Mouse (Mus musculus) forebrain, embryonic 15.5 days (tissue): ENCODE measurements at regions not wholly inside any gene's neighbourhood (a gene's known extent, or its start where the extent isn't known, plus 50 kb on each side); places are given as distances from the start of the nearest gene placed in this dataset.

Experiments
- ATAC-seq: fragments of 200-750 bp; cut with Nextera tagmentation; replicated peaks from 2 replicates; pipeline ENCODE4 v1.8.0; 2017; ENCODE audit warnings: mild to moderate bottlenecking, moderate TSS enrichment, moderate library complexity
- H3K27ac ChIP-seq: fragments of 300-500 bp; sonication (generic); replicated peaks from 2 replicates; pipeline ENCODE4 v1.5.1; 2015; ENCODE audit warnings: mild to moderate bottlenecking, inconsistent platforms
- H3K27me3 ChIP-seq: fragments of 300-500 bp; sonication (generic); 2 replicates; pipeline ENCODE4 v1.6.1; 2015; ENCODE audit warnings: inconsistent platforms
- H3K36me3 ChIP-seq: fragments of 300-500 bp; sonication (generic); 2 replicates; pipeline ENCODE4 v1.6.1; 2015; ENCODE audit warnings: mild to moderate bottlenecking, inconsistent platforms
- H3K4me1 ChIP-seq: fragments of 300-500 bp; sonication (generic); 2 replicates; pipeline ENCODE4 v1.6.1; 2015; ENCODE audit warnings: inconsistent platforms
- H3K4me2 ChIP-seq: fragments of 300-500 bp; sonication (generic); replicated peaks from 2 replicates; pipeline ENCODE4 v1.6.1; 2015; ENCODE audit warnings: mild to moderate bottlenecking, inconsistent platforms
- H3K4me3 ChIP-seq: fragments of 300-500 bp; sonication (generic); 2 replicates; pipeline ENCODE4 v1.5.1; 2015; ENCODE audit warnings: mild to moderate bottlenecking, inconsistent platforms
- H3K9ac ChIP-seq: fragments of 300-500 bp; sonication (generic); replicated peaks from 2 replicates; pipeline ENCODE4 v1.6.1; 2015; ENCODE audit warnings: mild to moderate bottlenecking, inconsistent platforms
- H3K9me3 ChIP-seq: fragments of 300-500 bp; sonication (generic); 2 replicates; pipeline ENCODE4 v1.6.1; 2016; ENCODE audit warnings: inconsistent platforms
- WGBS: fragments of 180-500 bp; shearing (Covaris S2); methylation state at CpG from one replicate; pipeline ENCODE4 v1.1.7; 2015; ENCODE audit warnings: mixed read lengths; 5-methylcytosine and 5-hydroxymethylcytosine counted together

GRCm38 (mm10) chr6:31995977-31996376 is 54.1 kb upstream of the 1700012A03Rik start:
- no peaks in the 10 kb centered on the region for H3K36me3 ChIP-seq
- no peaks in the 10 kb centered on the region for H3K4me1 ChIP-seq
- WGBS = 86% methylated on average over 7 of the region's 7 CpGs
- no peaks in the 10 kb centered on the region for H3K27me3 ChIP-seq
- no peak overlapping the region for H3K4me3 ChIP-seq
- no peak for ATAC-seq
- H3K4me2 ChIP-seq = no peak overlapping the region
- no peak overlapping the region for H3K9ac ChIP-seq
- no peaks in the 10 kb centered on the region for H3K9me3 ChIP-seq
- no peak overlapping the region for H3K27ac ChIP-seq

GRCm38 (mm10) chr6:31995249-31995648 is 54.8 kb upstream of the 1700012A03Rik start:
- WGBS = 75% methylated on average over 4 of the region's 4 CpGs
- Histone ChIP-seq H3K4me1 (no peaks in the 10 kb centered on the region), H3K4me3 (no peak overlapping the region), H3K4me2 (no peak overlapping the region), H3K36me3 (no peaks in the 10 kb centered on the region), H3K27ac (no peak overlapping the region), H3K9ac (no peak overlapping the region), H3K9me3 (no peaks in the 10 kb centered on the region), H3K27me3 (no peaks in the 10 kb centered on the region)
- ATAC-seq = no peak

DNA sequence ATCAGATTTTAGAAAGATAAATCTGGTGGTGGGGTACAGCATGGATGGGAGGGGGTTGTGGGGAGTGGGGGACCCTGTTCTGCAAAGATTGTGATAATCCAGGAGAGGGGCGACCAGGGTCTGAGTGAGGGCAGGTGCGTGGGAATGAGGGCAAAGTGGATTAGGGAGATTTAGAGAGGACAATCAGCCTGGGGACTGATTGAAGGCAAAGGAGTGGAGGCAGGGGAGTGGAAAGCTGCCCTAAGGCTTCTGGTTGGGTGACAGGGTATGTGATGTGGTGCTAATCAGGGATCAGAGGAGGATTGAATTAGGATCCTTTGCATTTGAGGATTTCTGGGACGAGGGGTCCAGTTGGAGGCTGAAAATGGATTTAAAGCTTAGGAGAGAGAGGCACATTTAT is 64.3 kb upstream of the 1700012A03Rik start:
- H3K4me2 ChIP-seq = no peak overlapping the region
- H3K9ac ChIP-seq = no peak overlapping the region
- no peaks in the 10 kb centered on the region for H3K9me3 ChIP-seq
- H3K4me3 ChIP-seq = no peak overlapping the region
- no peaks in the 10 kb centered on the region for H3K27me3 ChIP-seq
- ATAC-seq = no peak
- no peak overlapping the region for H3K27ac ChIP-seq
- H3K36me3 ChIP-seq = no peaks in the 10 kb centered on the region
- WGBS = 14% methylated on average over 3 of the region's 3 CpGs
- H3K4me1 ChIP-seq = peaks cover 3% of the 10 kb centered on the region; the same call in 1 of the 2 replicates

GRCm38 (mm10) chr6:31976705-31977104 is 73.3 kb upstream of the 1700012A03Rik start:
- H3K36me3 ChIP-seq = no peaks in the 10 kb centered on the region
- no peaks in the 10 kb centered on the region for H3K9me3 ChIP-seq
- H3K4me3 ChIP-seq = no peak overlapping the region
- no peak overlapping the region for H3K4me2 ChIP-seq
- ATAC-seq = no peak
- WGBS = 92% methylated on average over 6 of the region's 6 CpGs
- no peak overlapping the region for H3K27ac ChIP-seq
- H3K4me1 ChIP-seq = no peaks in the 10 kb centered on the region
- H3K9ac ChIP-seq = no peak overlapping the region
- H3K27me3 ChIP-seq = no peaks in the 10 kb centered on the region

- no peak overlapping the region for H3K4me2 ChIP-seq
- peak; percentile 94 for ATAC-seq
- 4% methylated on average over 4 of the region's 4 CpGs for WGBS
- no peaks in the 10 kb centered on the region for H3K9me3 ChIP-seq
- H3K36me3 ChIP-seq = no peaks in the 10 kb centered on the region
- H3K27me3 ChIP-seq = no peaks in the 10 kb centered on the region
- H3K4me3 ChIP-seq = no peak overlapping the region
- peak overlapping the region; percentile 83 for H3K27ac ChIP-seq
- H3K4me1 ChIP-seq = peaks cover 23% of the 10 kb centered on the region
- no peak overlapping the region for H3K9ac ChIP-seq
Measured at GRCm38 (mm10) chr6:31948063-31948481, 102.0 kb upstream of the 1700012A03Rik start.

DNA sequence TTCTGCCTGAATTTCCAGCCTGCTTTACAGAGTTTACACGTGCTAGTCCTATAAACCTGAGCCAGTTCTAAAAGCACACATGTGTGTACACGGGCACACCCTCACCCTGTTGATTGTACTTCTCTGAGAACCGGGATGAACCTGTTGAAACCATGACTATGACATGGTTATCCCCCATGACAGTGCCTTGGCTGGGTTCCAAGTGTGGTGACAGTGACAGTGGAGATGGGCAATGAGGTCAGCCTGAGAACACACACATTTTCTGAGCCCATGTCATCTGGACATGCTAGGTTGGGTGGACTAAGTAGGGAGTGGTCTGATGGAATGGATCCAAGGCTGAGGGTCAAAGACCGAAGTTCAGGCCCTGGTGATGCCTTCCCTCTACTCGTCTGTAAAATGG is 103.5 kb upstream of the 1700012A03Rik start:
- H3K9me3 ChIP-seq = no peaks in the 10 kb centered on the region
- no peak overlapping the region for H3K4me2 ChIP-seq
- no peak overlapping the region for H3K27ac ChIP-seq
- H3K36me3 ChIP-seq = no peaks in the 10 kb centered on the region
- no peak for ATAC-seq
- H3K9ac ChIP-seq = no peak overlapping the region
- no peak overlapping the region for H3K4me3 ChIP-seq
- H3K27me3 ChIP-seq = no peaks in the 10 kb centered on the region
- 90% methylated on average over 5 of the region's 5 CpGs for WGBS
- H3K4me1 ChIP-seq = peaks cover 23% of the 10 kb centered on the region

DNA sequence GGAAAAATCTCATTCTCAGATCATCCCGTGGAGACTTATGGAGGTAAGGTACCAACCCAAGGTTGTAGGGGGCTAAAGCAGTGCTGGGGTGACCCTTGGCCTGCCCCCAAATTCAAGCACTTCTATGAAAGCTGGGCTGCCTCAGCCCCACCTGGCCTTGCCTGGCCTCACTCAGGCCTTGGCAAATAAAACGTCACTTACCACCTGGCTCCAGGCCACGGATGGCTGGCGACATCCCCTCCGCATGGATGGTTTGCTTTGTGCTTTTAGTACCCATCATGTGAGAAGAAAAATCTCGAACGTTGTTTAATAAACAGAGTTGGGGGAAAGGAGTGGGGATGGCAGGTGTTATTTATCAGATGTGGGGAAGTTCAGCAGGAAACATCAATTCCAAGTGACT is 104.7 kb upstream of the 1700012A03Rik start:
- H3K27ac ChIP-seq = no peak overlapping the region
- H3K36me3 ChIP-seq = no peaks in the 10 kb centered on the region
- peaks cover 23% of the 10 kb centered on the region for H3K4me1 ChIP-seq
- H3K4me3 ChIP-seq = no peak overlapping the region
- no peaks in the 10 kb centered on the region for H3K9me3 ChIP-seq
- no peak overlapping the region for H3K4me2 ChIP-seq
- H3K9ac ChIP-seq = no peak overlapping the region
- 55% methylated on average over 7 of the region's 7 CpGs for WGBS
- no peaks in the 10 kb centered on the region for H3K27me3 ChIP-seq
- ATAC-seq = no peak

- Histone ChIP-seq H3K9ac (no peak overlapping the region), H3K4me2 (no peak overlapping the region), H3K9me3 (no peaks in the 10 kb centered on the region), H3K4me1 (peaks cover 23% of the 10 kb centered on the region), H3K4me3 (no peak overlapping the region), H3K36me3 (no peaks in the 10 kb centered on the region), H3K27ac (no peak overlapping the region), H3K27me3 (no peaks in the 10 kb centered on the region)
- WGBS = 91% methylated on average over 8 of the region's 8 CpGs
- no peak for ATAC-seq
Measured at GRCm38 (mm10) chr6:31944546-31944945, 105.5 kb upstream of the 1700012A03Rik start.

GRCm38 (mm10) chr6:31942696-31943095 is 107.3 kb upstream of the 1700012A03Rik start:
- Histone ChIP-seq H3K27ac (no peak overlapping the region), H3K27me3 (no peaks in the 10 kb centered on the region), H3K4me1 (peaks cover 18% of the 10 kb centered on the region), H3K9me3 (no peaks in the 10 kb centered on the region), H3K4me2 (no peak overlapping the region), H3K4me3 (no peak overlapping the region), H3K36me3 (no peaks in the 10 kb centered on the region), H3K9ac (no peak overlapping the region)
- ATAC-seq = no peak
- 70% methylated on average over 4 of the region's 4 CpGs for WGBS

GRCm38 (mm10) chr6:31938216-31938814 is 111.7 kb upstream of the 1700012A03Rik start:
- peak overlapping the region; percentile 43 for H3K9ac ChIP-seq
- no peaks in the 10 kb centered on the region for H3K27me3 ChIP-seq
- no peaks in the 10 kb centered on the region for H3K36me3 ChIP-seq
- peak overlapping the region; percentile 42 for H3K4me3 ChIP-seq
- peak overlapping the region; percentile 61 for H3K4me2 ChIP-seq
- no peaks in the 10 kb centered on the region for H3K9me3 ChIP-seq
- WGBS = 5% methylated on average over 20 of the region's 20 CpGs
- peaks cover 14% of the 10 kb centered on the region for H3K4me1 ChIP-seq
- ATAC-seq = peak; percentile 84
- H3K27ac ChIP-seq = 0 out of 2 replicates have a peak overlapping the region, but pooled peaks have one; percentile 32

DNA sequence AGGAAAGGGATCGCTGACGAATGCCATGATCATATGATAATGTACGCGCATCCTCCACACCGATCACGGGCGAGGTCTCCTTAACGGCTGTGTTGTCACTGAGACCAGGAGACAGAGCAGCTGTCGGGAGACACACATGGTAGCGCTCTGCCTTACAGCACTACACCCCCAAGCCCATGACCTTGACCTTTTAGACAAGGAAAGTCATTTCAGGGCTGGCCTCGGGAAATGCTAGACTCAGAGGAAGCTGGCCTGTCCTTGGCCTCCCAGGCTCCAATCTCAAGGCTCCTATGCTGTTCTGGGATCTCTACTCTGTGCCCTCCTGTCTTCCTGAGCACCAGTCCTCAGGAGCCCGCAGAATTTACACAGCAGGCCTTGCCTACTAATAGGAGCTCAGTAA is 112.9 kb upstream of the 1700012A03Rik start:
- no peak overlapping the region for H3K4me2 ChIP-seq
- no peak overlapping the region for H3K4me3 ChIP-seq
- H3K9ac ChIP-seq = no peak overlapping the region
- no peak for ATAC-seq
- H3K27ac ChIP-seq = no peak overlapping the region
- peaks cover 16% of the 10 kb centered on the region for H3K4me1 ChIP-seq
- WGBS = 78% methylated on average over 12 of the region's 12 CpGs
- H3K27me3 ChIP-seq = no peaks in the 10 kb centered on the region
- H3K9me3 ChIP-seq = no peaks in the 10 kb centered on the region
- no peaks in the 10 kb centered on the region for H3K36me3 ChIP-seq

DNA sequence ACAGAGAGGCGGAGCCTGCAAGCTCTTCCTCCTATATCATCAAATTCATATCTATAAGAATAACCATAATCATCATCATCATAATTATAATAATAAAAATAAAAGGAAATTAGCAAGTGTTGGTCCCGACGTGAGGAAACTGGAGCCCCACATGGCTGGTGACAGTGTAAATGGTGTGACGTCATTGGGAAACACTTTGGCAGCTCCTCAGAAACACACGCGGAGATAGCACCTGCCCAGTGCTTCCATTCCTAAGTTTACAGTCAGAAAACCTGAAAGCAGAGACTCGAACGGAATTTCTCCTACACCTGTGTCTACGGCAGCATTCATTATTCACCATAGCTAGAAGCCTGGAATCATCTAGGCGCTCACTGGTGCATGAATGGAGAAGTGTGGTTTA is 115.2 kb upstream of the 1700012A03Rik start:
- peaks cover 16% of the 10 kb centered on the region for H3K4me1 ChIP-seq
- H3K9ac ChIP-seq = no peak overlapping the region
- H3K9me3 ChIP-seq = no peaks in the 10 kb centered on the region
- H3K36me3 ChIP-seq = no peaks in the 10 kb centered on the region
- H3K4me3 ChIP-seq = no peak overlapping the region
- ATAC-seq = no peak
- H3K4me2 ChIP-seq = no peak overlapping the region
- H3K27ac ChIP-seq = no peak overlapping the region
- 85% methylated on average over 10 of the region's 10 CpGs for WGBS
- no peaks in the 10 kb centered on the region for H3K27me3 ChIP-seq

DNA sequence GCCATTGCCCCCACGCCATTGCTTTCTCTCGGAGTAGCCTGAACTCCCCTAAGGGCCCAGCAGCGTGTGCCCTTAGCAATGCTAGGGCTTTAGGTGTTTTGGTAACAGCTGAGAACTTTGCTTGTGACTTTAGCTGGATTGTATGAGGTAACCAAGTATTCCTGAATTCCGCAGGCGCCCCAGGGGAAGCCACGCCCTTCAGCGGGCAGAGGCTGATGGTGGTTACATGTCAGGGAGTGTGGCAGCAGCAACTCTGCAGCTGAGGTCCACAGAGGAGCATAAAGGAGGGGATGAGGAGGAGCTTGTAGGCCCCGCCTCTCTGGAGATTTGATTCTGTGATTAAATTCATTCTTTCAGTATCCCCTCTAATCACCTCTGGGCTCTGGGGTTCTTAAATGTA is 116.1 kb upstream of the 1700012A03Rik start:
- Histone ChIP-seq H3K27me3 (no peaks in the 10 kb centered on the region), H3K4me1 (peaks cover 16% of the 10 kb centered on the region), H3K27ac (peak overlapping the region; percentile 75), H3K36me3 (no peaks in the 10 kb centered on the region), H3K4me3 (no peak overlapping the region), H3K4me2 (no peak overlapping the region), H3K9me3 (no peaks in the 10 kb centered on the region), H3K9ac (no peak overlapping the region)
- WGBS = 81% methylated on average over 8 of the region's 8 CpGs
- no peak for ATAC-seq
